ENCODE assay signal across 8 mouse cellular contexts in genomic region chr9:21137229-21137628, GRCm38 (mm10). TPM values are rescaled to one million over a fixed set of nuclear protein-coding genes. Genes with fewer than 3 reads are reported as not detected.
DNase-seq lines count a peak whose midpoint lies in the region; TF ChIP-seq lines count a peak whose summit lies in the region.

No protein-coding gene starts in this region.

- H3K27ac ChIP-seq in layer of hippocampus, adult 2 months, result no peak overlapping the region

- peak; percentile 77 for TF ChIP-seq CTCF in layer of hippocampus, adult 2 months (conservative IDR thresholded peaks at IDR 0.05)

- DNase-seq in cerebellum, adult 11 months, result peak; percentile 42
- no peak for DNase-seq in cerebellum, adult 11-12 months
- DNase-seq in CD4-positive, CD25-positive, alpha-beta regulatory T cell, adult 2 months (ENCODE audit: low read depth, low spot score), result peak; percentile 91
- peak; percentile 77 for DNase-seq in c-Kit-positive CD71-positive TER-119-positive erythroid progenitor cells, embryonic 14.5 days (ENCODE audit: low spot score)
- DNase-seq in forelimb bud, embryonic 11.5 days (ENCODE audit: low read depth, low spot score), result peak; percentile 67
- DNase-seq in layer of hippocampus, adult 2 months (ENCODE audit: low spot score in 2 of 2), result peak; percentile 43 to 69
- peak; percentile 68 for DNase-seq in lung, postnatal 25 days (ENCODE audit: low spot score)
- peak; percentile 61 to 82 for DNase-seq in spleen, postnatal 10 days (ENCODE audit: low spot score in 2 of 2)

- H3K4me3 ChIP-seq in layer of hippocampus, adult 2 months, result no peak overlapping the region

RNA-seq across cellular contexts. Expression of gene Tyk2, which starts 6.2 kb away (rescaled TPM):
- total RNA-seq in layer of hippocampus, adult 2 months (2021), result 10 to 100 TPM; 16.8 to 21.5 TPM

RNA-seq across cellular contexts. Expression of gene Cdc37, which starts 12.6 kb away (rescaled TPM):
- total RNA-seq in layer of hippocampus, adult 2 months (2021), result 100 to 1,000 TPM; 144 to 150 TPM

RNA-seq across cellular contexts. Expression of gene Pde4a, which starts 28.3 kb away (rescaled TPM):
- total RNA-seq in layer of hippocampus, adult 2 months (2021), result 10 to 100 TPM; 86.6 to 89.3 TPM

RNA-seq across cellular contexts. Expression of gene Raver1, which starts 45.4 kb away (rescaled TPM):
- 10 to 100 TPM; 34.5 to 36.5 TPM for total RNA-seq in layer of hippocampus, adult 2 months (2021)

RNA-seq across cellular contexts. Expression of gene Gm38431, which starts 45.4 kb away (rescaled TPM):
- 1 to 10 TPM; 2.9 to 3.8 TPM for total RNA-seq in layer of hippocampus, adult 2 months (2021)
